Mouse (Mus musculus): ENCODE measurements around the gene Slc25a11.

The Slc25a11 gene

GRCm38 (mm10) chr11:70621972-70622814 lies 25.1 kb downstream of the Slc25a11 start:
- no peak for DNase-seq (ENCODE audit: low spot score in 2 of 2)

- DNase-seq (ENCODE audit: low spot score in 2 of 2), result no peak
These were observed 28.2 kb downstream of the Slc25a11 start, which contains the start of gene Chrne for GRCm38 (mm10) chr11:70619101-70619500. Gene Chrne (minus strand): TSS chr11:70619216.

GRCm38 (mm10) chr11:70615516-70616093 lies 31.7 kb downstream of the Slc25a11 start, which contains the start of gene 4930544D05Rik:
Gene 4930544D05Rik (plus strand): TSS chr11:70615848.
- DNase-seq (ENCODE audit: low spot score in 2 of 2), result no peak

- peak; percentile 83 to 84 for DNase-seq (ENCODE audit: low spot score in 2 of 2)
These were observed 32.2 kb downstream of the Slc25a11 start for GRCm38 (mm10) chr11:70615074-70615473.

- no peak for DNase-seq (ENCODE audit: low spot score in 2 of 2)
These were observed 34.8 kb downstream of the Slc25a11 start for GRCm38 (mm10) chr11:70612505-70612904.

- DNase-seq (ENCODE audit: low spot score in 2 of 2), result no peak
These were observed 36.5 kb downstream of the Slc25a11 start for GRCm38 (mm10) chr11:70610752-70611151.

GRCm38 (mm10) chr11:70608381-70609066 lies 38.8 kb downstream of the Slc25a11 start:
- DNase-seq (ENCODE audit: low spot score in 2 of 2), result no peak

- no peak for DNase-seq (ENCODE audit: low spot score in 2 of 2)
These were observed 39.7 kb downstream of the Slc25a11 start for GRCm38 (mm10) chr11:70607611-70608010.

GRCm38 (mm10) chr11:70606717-70607116 lies 40.6 kb downstream of the Slc25a11 start:
- no peak for DNase-seq (ENCODE audit: low spot score in 2 of 2)

- peak; percentile 60 to 63 for DNase-seq (ENCODE audit: low spot score in 2 of 2)
These were observed 42.2 kb downstream of the Slc25a11 start for GRCm38 (mm10) chr11:70605024-70605566.

GRCm38 (mm10) chr11:70598451-70598953 lies 48.8 kb downstream of the Slc25a11 start:
- DNase-seq (ENCODE audit: low spot score in 2 of 2), result no peak

- DNase-seq (ENCODE audit: low spot score in 2 of 2), result peak in 1 of 2 experiments; percentile 16
These were observed 50.0 kb downstream of the Slc25a11 start for GRCm38 (mm10) chr11:70597301-70597700.

GRCm38 (mm10) chr11:70596094-70596493 lies 51.2 kb downstream of the Slc25a11 start:
- no peak for DNase-seq (ENCODE audit: low spot score in 2 of 2)

GRCm38 (mm10) chr11:70595638-70596037 lies 51.6 kb downstream of the Slc25a11 start:
- DNase-seq (ENCODE audit: low spot score in 2 of 2), result no peak

- no peak for DNase-seq (ENCODE audit: low spot score in 2 of 2)
These were observed 52.9 kb downstream of the Slc25a11 start for GRCm38 (mm10) chr11:70594253-70594989.
